Mouse (Mus musculus) E14TG2a.4 (cell line): ENCODE data around the gene Cfap161.

Experiments used
- H3K27me3 ChIP-seq: 2 replicates; pipeline ENCODE4 v1.6.1; 2014; ENCODE audit warnings: low read length, control low read depth; ENCODE audit not compliant: insufficient read depth
- H3K36me3 ChIP-seq: 2 replicates; pipeline ENCODE4 v1.6.1; 2014; ENCODE audit warnings: low read length, control low read depth; ENCODE audit not compliant: insufficient read depth
- H3K4me1 ChIP-seq: replicated peaks from 2 replicates; pipeline ENCODE4 v1.6.1; 2014; ENCODE audit warnings: low read depth, low read length, control low read depth
- H3K4me3 ChIP-seq: replicated peaks from 2 replicates; pipeline ENCODE4 v1.5.1; 2014; ENCODE audit warnings: mild to moderate bottlenecking, low read length
- H3K9me3 ChIP-seq: 2 replicates; pipeline ENCODE4 v1.6.1; 2014; ENCODE audit warnings: low read length, control low read depth
- CTCF ChIP-seq: conservative IDR thresholded peaks from 2 replicates; pipeline ENCODE4 v1.5.1; 2014; ENCODE audit warnings: low read length
- NANOG ChIP-seq: IDR thresholded peaks from 2 replicates; pipeline ENCODE4 v1.6.1; 2014; ENCODE audit warnings: borderline replicate concordance, low read length, mixed read lengths
- POU5F1 ChIP-seq: IDR thresholded peaks from 2 replicates; pipeline ENCODE4 v1.6.1; 2014; ENCODE audit warnings: low read length, borderline replicate concordance

Gene Cfap161

DNA sequence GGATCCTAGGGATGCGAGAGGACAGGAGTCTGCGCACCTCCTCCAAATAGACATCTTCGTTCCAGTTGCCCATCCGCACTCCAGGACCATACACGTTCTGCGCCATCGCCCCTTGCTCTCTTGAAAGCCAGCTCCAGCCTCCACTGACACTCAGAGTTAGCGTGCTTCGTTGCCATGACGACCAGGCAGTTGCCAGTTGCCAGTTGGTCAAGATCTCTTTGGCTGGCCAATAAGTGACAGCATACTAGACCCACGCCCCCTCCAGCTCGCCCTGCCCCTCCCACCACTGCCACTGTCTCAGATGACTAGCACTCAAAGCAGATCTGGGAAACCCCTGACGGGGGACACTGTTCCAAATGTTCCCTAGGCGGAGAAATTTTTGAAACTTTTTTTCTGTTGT, at the start of gene Cfap161:
TSS of gene Cfap161 (minus strand) at position 176 of the 400 bp plus-strand sequence.
- H3K4me1 ChIP-seq: peaks cover 16% of the 10 kb centered on the region
- H3K27me3 ChIP-seq: peaks cover 3% of the 10 kb centered on the region; the same call in 1 of the 2 replicates
- H3K9me3 ChIP-seq: no peaks in the 10 kb centered on the region
- H3K36me3 ChIP-seq: no peaks in the 10 kb centered on the region
- no peak for TF ChIP-seq CTCF
- TF ChIP-seq POU5F1: no peak
- H3K4me3 ChIP-seq: peak within 1 kb of the TSS; percentile 43; the same call in 1 of the 2 replicates

DNA sequence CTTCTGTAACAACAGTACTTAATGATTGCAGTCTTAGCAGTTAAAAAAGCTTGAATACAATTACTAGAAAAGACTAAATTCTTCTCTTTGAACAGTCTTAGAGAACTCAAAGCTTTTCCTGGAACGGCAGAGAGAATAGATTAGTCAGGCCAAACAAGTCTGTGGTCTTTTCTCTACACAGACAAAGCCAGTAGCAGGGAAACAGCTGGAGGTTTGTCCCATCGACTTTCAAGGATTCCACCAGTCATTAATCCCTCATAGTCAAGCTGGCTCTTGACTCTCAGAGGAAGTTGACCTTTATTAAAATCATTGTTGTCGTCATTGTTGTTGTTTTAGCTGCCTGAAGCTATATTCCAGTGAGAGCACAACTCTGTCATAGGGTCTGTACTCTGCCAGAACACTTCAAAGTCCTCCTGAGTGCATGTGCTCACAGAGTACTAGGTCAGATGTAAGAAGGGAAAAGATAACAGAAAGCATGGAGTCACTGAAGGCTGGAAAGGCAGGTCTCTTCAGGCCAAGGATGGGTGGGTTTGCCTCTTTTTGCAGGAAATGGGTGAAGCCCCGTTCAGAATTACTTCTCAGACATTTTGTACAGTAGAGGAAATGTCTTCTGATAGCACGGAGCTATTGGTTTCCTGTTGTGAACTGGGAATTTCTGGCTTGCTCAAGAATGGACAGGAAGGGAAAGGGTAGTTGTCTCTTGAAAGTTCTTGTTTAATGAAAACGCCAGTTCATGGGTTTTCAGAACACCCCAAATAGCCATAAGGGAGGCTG, 48.0 kb upstream of the Cfap161 start:
- TF ChIP-seq NANOG (peak; percentile 42; the same call in 1 of the 2 replicates), POU5F1 (no peak), CTCF (no peak)
- H3K36me3 ChIP-seq: no peaks in the 10 kb centered on the region

DNA sequence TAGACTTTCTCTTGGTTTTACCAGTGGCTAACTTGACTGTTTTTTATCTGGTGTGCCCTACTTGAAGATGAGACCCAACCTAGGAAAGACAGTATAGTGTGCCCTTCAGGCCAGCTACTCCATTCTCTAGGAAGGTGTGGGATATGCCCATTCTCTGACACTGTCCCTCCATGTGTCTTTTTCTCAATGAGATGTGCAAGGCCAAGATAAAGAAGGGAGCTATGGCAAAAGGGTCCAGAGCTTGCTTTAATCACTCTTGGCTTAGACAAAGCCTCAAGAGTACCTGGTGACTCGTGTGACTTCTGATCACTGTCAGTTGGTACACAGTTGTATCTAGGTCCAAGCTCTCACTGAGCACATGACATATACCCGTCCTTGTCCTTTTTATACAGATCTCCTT, 45.4 kb upstream of the Cfap161 start:
- TF ChIP-seq NANOG (no peak), CTCF (no peak), POU5F1 (no peak)
- H3K36me3 ChIP-seq: no peaks in the 10 kb centered on the region
- no peaks in the 10 kb centered on the region for H3K27me3 ChIP-seq
- H3K9me3 ChIP-seq: peaks cover 4% of the 10 kb centered on the region
- H3K4me3 ChIP-seq: no peak overlapping the region
- peaks cover 9% of the 10 kb centered on the region; the same call in 1 of the 2 replicates for H3K4me1 ChIP-seq

More for the DNA sequence above, 48.0 kb upstream of the Cfap161 start:
- peaks cover 5% of the 10 kb centered on the region; the same call in 1 of the 2 replicates for H3K4me1 ChIP-seq
- no peak overlapping the region for H3K4me3 ChIP-seq
- no peaks in the 10 kb centered on the region for H3K27me3 ChIP-seq
- peaks cover 4% of the 10 kb centered on the region for H3K9me3 ChIP-seq

DNA sequence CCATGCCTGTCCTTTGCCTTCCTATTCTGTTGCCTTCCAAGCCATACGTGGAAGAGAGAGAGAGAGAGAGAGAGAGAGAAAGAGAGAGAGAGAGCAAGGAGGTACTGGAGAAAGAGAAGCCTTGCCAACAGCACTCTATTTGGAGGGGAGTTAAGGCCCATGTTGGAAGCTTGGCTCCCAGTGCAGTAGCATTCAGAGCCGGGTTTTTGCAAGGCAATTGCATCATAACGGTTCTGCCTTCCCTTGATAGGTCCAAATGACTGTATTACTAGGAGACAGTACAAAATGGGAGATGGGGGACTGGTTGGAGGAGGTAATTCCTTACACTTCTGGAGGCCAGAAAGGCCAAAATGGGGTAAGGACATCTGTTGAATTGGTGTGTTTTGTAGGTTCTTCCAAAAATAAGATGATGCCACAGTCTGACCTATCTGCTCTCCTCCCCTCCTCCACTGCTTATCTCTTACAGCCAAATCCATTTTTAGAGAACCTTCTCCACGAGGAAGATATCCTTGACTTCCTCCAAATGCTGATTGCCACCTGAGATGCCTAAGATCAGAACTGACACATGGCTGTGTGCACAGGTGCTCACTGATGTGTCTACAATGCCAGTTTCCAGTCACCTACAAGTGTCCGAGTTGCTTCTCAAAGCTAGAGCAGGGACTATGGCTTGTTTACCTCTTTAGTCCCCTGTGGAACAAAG, 44.0 kb upstream of the Cfap161 start:
- TF ChIP-seq POU5F1 (no peak), NANOG (no peak), CTCF (no peak)
- no peaks in the 10 kb centered on the region for H3K27me3 ChIP-seq
- H3K4me3 ChIP-seq: no peak overlapping the region
- peaks cover 9% of the 10 kb centered on the region; the same call in 1 of the 2 replicates for H3K4me1 ChIP-seq
- H3K36me3 ChIP-seq: no peaks in the 10 kb centered on the region
- H3K9me3 ChIP-seq: peaks cover 3% of the 10 kb centered on the region

DNA sequence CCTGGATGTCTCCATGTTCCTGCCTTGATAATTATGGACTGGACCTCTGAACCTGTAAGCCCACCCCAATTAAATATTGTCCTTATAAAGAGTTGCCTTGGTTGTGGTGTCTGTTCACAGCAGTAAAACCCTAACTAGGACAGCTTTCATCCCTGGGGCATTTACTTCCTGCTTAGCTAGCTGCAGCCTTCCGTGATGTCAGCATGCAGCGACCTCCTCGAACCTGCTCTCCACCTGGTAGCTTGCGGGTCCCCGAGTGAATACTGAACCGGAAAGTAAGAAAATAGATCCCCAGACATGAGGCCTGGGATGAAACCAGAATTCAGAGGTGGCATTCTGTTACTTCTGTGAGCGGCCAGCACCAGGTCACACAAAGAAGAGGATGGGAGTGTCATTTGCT, 34.7 kb upstream of the Cfap161 start:
- no peaks in the 10 kb centered on the region for H3K9me3 ChIP-seq
- no peak overlapping the region for H3K4me3 ChIP-seq
- H3K27me3 ChIP-seq: peaks cover 5% of the 10 kb centered on the region; the same call in 1 of the 2 replicates
- peaks cover 22% of the 10 kb centered on the region for H3K4me1 ChIP-seq
- no peaks in the 10 kb centered on the region for H3K36me3 ChIP-seq
- no peak for TF ChIP-seq NANOG

DNA sequence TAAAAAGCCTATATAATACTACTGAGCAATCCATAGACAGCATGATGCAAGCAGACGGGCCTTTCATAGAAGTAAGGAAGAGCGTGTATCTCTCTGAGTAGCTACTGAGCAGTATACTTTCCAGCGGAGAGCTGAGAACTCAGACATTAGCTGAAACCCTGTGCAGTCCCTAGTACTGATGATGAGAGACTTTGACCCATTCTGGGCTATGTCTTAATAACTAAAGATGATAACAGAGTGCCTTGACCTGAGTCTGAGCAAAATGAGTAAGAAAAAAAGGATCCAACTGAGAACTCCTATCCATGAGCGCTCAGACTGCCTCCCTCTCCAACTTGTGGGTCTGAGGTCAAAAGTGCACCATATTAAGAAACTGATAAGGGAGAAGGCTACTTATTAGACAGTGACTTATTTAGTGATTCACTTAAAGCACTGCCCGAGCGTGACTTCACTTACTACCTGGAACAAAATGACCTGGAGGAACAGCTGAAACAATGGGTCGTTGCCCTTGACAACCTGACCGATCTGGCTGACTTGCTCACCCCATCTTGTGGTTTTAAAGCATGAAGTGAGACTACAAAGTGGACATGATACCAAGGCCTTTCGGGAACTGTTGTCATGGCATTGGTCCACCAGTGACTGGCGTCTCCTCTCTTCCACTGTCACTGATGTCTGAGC, 32.9 kb upstream of the Cfap161 start:
- H3K4me3 ChIP-seq: no peak overlapping the region

DNA sequence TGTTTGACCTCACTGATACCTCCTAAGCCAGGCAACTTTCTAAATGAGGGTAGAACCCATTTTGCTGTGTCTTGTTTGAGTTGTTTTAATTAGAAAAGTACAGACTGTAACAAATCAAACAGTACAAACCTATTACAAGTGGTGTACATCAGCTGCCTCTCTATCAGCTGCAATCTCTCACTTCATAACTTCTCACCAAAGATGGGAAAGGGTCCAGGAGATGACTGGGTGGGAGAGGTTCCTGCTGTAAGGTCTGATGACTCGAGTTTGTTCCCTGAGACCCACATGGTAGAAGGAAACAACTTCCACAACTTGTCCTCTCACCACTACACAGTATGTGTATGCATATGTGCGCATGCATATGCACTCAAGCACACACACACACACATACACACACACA, 32.1 kb upstream of the Cfap161 start:
- no peak for TF ChIP-seq NANOG
- TF ChIP-seq CTCF: no peak
- TF ChIP-seq POU5F1: no peak
- Histone ChIP-seq H3K27me3 (peaks cover 5% of the 10 kb centered on the region; the same call in 1 of the 2 replicates), H3K4me3 (no peak overlapping the region), H3K4me1 (peaks cover 22% of the 10 kb centered on the region), H3K9me3 (peaks cover 6% of the 10 kb centered on the region; the same call in 1 of the 2 replicates), H3K36me3 (no peaks in the 10 kb centered on the region)

More for the DNA sequence above, 32.9 kb upstream of the Cfap161 start:
- Histone ChIP-seq H3K9me3 (peaks cover 3% of the 10 kb centered on the region; the same call in 1 of the 2 replicates), H3K4me1 (peaks cover 22% of the 10 kb centered on the region), H3K36me3 (no peaks in the 10 kb centered on the region), H3K27me3 (peaks cover 5% of the 10 kb centered on the region; the same call in 1 of the 2 replicates)
- TF ChIP-seq NANOG: no peak
- TF ChIP-seq POU5F1: no peak
- no peak for TF ChIP-seq CTCF

DNA sequence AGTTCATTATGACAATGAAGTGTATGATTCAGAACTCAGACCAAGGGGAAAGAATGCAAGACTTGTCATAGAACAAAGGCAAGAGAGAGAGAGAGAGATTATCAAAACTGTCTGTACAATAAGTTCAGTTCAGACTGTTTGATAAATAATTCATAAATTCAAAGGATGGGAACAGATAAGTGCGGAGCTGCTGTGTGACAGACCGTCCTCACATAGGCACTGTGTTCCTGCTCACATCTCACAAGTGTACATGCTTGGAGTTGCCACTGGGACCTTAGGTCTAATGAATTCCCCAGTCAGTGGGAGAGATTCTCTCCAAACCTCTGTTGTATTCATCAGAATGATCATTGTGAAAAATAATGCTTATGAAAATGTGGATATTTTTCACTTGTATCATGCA, 27.3 kb upstream of the Cfap161 start:
- Histone ChIP-seq H3K4me1 (no peaks in the 10 kb centered on the region), H3K4me3 (no peak overlapping the region), H3K36me3 (no peaks in the 10 kb centered on the region), H3K9me3 (peaks cover 6% of the 10 kb centered on the region; the same call in 1 of the 2 replicates), H3K27me3 (peaks cover 5% of the 10 kb centered on the region; the same call in 1 of the 2 replicates)
- no peak for TF ChIP-seq POU5F1
- TF ChIP-seq NANOG: no peak
- TF ChIP-seq CTCF: no peak
